Mouse (Mus musculus) spleen, postnatal 4 days (tissue): Measurements from ENCODE around the gene Pip4k2b.
A peak's percentile ranks its signal among the peaks of the same experiment; 100 is the strongest.
"Not testable (repeated sequence)": the region's sequence is repeated elsewhere in the genome, so short reads cannot be mapped to it uniquely, and the experiment has no call there.

ENCODE experiments used
- DNase-seq, 2 experiments: peaks; one replicate each; pipeline ENCODE4 v3.0.0; 2022; ENCODE audit warnings: low spot score in 2 of 2

The Pip4k2b gene

DNA sequence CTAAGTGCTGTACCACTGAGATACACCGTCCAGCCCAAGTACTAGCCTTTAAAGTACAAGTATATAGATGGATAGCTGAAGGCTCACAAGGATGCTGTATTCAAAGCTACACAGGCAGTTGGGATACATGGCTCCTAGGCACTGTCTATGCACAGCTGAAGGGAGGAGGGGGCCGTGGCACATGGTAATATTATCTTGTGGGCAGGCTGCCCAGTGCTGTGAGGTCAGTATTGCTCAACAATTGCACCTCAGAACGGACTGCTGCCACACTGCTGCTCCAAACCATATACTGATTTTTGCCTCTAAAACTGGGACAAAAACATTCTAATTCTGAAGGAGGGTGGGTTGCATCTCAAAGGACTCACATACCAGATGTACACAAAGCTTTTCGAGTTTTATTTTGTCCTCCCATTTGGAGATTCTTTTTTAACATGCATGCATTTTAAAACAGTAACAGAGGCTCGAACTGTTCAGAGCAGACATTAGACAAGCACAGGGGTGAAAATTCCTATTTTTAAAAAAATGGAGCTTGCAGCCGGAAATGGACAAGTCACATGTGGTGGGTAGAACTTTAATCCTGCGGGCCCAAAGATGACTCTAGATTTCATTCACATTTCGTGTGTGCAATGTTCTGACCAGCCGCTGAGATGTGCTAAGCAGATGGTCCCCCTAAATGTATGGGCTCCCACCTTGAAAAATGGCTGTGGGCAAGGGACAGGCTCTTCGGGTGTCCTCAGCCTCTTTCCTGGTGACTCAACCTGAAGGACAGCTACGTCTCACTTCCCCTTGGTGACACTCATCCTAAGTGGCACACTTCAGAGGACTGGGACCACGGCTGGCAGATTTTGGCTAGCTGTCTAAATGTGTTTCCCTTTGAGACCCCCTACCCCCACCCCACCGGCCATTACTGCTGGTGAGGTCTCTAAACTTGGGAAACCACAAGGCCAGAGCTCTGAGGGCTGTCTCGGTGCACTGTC lies 29.4 kb downstream of the Pip4k2b start:
- DNase-seq = no peak

DNA sequence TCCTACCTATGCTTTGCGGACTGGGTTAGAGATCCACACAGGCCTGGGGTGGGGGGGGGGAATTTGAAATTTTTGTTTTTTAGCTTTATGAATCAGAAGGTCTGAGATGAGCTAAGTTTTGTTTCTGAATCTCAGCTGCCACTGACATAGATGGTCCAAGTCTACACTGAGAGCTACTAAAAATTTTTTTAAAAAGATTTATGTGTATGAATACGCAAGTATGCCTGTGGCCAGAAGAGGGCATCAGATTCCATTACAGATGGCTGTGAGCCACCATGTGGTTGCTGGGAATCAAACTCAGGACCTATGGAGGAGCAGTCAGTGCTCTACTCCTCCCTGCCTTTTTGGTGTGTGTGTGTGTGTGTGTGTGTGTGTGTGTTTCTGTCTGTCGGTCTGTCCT lies 30.1 kb downstream of the Pip4k2b start:
- no peak for DNase-seq

DNA sequence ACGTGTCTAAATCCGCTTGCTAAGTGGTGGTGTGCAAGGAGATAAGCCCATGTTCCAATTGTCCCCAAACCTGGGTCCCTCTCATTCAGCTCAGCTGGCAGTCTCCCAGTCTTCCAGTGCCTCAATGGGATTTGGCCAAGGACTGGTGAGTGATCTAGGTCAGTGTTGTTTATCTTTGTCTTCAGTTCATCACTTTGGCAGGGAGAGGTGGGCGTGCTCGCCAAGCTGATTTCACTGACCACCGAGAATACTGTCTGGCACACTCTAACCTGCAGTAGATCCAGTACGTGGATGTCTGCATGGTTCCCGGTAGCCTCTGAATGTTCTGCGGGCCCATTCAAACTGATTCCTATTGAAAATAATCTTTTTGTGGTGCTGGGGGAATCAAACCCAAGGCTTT lies 30.6 kb downstream of the Pip4k2b start:
- no peak for DNase-seq

DNA sequence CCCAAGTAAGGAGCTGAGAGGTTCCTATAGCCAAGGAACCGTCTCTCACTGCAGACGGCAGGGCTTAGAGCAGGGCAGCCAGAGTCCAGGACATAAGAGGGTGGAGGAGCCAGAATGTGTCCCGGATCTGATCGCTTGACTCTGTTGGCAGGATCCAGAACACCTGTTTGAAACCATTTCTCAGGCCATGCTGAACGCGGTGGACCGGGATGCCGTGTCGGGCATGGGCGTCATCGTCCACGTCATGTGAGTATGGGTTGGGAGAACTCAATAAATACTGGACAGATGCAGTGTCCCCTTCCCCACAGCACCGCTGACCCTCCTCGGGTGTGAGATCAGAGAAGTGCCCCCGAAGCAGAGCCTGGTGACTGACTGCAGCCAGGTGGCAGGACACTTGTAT lies 32.2 kb downstream of the Pip4k2b start:
- DNase-seq = no peak

DNA sequence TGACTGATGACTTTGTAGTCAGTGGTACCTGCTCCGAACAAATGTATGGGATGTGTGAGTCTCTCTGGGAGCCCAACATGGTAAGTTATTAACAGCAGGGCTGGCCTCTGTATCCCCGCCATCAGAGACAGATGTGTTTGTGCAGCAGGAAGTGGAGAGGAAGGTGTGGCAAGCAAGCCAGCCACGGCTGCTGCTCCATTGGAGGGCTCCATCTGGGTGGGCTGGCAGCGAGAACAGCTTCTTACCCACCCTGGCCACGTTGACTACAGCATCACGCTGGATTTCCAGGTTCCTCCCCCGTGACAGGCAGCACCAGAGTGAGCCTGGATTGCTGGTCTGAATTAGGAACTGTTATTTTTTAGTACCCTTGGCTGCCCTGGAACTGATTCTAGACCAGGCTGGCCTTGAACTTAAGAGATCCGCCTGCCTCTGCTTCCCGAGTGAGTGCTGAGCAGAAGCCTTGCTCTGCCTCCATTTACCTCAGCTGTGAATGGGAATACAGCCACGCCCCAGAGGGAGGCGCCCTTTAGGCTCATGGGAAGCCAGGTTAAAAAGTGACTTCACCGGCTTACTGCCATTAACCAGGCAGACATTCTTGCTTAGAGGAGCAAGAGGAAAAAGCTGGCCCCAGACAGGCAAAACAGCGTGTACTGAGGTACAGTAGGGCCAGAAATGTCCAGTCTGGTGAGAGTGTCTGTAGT lies 33.2 kb downstream of the Pip4k2b start:
- DNase-seq = no peak

DNA sequence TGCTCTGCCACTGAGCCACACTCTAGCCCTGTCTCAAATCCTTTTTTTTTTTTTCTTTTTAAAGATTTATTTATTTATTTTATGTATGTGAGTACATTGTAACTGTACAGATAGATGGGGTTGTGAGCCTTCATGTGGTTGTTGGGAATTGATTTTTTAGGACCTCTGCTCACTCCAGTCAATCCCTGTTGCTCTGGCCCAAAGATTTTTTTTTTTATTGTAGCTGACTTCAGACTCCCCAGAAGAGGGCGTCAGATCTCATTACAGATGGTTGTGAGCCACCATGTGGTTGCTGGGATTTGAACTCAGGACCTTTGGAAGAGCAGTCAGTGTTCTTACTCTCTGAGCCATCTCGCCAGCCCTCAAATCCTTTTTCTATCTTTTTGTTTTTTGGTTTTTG lies 34.4 kb downstream of the Pip4k2b start:
- not testable (repeated sequence) for DNase-seq

DNA sequence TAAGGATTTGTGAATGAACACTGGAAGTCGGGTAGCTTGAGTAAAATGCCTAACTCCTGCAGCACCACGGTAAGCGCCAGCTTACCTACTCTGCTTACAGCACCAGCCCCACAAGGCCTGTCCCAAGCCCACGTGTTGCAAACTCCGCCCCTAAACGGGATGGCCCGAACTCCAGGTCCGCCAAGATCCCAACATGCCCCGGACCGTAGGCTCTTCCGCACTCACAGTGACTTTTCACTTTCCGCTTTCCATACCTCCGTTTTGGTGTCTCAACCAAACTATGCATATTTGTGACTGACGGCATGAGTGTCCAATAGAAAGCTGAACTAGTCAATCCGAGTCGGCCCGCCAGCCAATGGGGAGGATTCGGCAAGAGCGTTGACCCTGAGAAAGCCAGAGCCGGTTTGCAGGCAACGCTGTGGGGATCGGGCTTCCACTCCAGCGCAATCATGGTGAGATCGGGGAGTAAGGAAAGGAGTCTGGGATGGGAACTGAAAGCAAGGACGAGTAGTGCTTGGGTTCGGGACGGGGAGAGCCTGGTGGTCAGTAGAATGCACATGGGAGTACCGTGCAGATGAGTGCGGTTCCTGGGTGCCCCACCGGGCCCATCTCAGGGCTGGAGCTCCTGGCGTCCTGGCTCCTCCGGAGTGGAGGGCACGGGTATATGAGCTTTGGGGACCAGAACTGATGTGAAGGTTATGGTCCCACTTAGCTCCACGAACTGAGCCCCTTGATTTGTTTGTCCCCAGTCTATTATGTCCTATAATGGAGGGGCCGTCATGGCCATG lies 41.3 kb downstream of the Pip4k2b start, which contains the start of gene Psmb3:
Gene Psmb3 (plus strand): TSS at position 361 of the 788 bp plus-strand sequence.
- DNase-seq = peak; percentile 97 to 98

DNA sequence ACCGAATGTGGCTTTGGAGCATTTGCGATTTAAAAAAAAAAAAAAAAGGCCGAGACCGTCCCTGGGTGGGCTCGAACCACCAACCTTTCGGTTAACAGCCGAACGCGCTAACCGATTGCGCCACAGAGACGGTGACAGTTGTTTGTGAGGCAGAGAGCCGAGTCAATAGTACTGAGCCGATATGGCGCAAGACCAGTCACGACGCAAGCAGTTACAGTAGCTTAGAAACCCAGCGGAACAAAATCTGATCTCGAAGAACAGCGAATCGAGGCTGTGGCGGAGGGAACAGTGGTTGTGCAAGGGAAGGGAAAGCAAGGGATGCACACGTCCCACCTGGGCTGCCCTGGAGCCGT lies 42.1 kb downstream of the Pip4k2b start:
- DNase-seq = peak; percentile 88 to 95

DNA sequence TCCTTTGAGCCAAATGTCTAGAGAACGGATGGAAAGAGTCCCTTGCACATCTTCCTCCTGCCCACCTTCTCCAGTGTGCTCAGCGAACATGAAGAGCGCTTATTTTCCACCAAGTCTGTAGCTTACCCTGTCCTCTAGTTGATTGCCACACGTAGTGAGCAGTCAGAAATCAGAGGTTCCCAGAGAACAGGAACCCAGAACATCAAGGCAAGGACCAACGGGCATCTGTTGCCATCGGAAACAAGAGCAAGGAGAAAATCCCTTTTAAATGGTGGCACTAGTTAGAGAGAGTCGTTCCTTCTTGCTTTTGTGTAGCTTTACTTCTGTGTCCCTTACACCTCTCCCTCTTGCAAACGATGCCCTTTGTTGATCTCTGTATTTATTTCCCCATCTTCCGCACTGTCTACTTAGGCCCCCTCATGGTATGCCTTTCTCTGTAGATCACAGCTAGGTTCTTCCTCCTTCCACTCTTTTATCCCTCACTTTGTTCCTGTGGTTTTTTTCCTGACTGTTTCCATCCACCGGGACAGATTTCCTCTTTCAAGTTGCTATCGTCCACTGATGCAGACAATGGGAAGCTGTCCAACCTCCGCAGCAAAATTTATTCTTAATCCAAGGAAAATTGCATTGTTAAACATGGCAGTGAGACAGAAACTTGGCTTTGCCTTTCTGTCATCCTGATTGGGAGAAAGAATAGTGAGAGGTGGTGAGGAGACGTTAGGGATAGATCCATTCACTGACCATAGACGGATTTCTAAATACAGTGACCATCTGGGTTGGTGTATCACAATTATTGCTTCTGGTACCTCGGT lies 42.7 kb downstream of the Pip4k2b start:
- no peak for DNase-seq

DNA sequence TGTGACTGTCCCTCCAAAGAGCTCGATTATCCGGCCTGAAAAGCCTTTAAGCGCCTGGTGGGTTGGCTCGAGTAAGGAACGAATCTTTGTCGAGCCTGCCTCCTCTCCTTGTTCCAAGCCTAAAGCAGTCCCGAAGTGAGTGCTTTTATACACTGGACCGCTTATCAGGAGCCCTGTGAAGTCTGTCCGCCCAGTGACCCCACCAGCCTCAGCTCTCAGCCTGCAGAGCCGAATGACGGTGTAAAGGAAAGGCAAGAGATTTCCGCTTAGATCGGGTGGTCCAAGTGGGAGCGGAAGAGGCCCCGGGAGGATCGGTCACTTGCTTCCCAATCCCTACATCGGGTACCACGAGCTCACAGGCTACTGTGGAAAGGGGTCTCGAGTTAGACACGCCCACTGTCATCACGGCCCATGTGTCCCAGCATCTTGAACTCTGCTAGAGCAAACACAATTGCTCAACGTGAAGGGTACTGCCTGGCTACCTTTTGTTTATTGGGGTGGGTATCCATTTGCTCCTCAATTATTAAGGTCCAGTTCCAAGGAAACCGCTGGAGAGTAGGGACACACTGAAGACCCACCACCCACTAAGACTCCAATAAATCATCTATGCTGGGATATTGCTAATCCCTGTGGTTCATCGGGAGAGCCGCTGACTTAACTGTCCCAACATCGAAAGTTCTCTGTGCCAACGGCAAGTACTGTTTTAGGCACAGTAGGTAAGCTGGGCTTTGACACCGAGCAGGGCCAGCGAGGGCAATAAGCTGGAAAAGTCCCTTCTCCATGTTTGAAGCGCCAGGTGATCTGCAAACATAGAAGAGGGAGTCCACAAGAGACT lies 43.5 kb downstream of the Pip4k2b start:
- no peak for DNase-seq

DNA sequence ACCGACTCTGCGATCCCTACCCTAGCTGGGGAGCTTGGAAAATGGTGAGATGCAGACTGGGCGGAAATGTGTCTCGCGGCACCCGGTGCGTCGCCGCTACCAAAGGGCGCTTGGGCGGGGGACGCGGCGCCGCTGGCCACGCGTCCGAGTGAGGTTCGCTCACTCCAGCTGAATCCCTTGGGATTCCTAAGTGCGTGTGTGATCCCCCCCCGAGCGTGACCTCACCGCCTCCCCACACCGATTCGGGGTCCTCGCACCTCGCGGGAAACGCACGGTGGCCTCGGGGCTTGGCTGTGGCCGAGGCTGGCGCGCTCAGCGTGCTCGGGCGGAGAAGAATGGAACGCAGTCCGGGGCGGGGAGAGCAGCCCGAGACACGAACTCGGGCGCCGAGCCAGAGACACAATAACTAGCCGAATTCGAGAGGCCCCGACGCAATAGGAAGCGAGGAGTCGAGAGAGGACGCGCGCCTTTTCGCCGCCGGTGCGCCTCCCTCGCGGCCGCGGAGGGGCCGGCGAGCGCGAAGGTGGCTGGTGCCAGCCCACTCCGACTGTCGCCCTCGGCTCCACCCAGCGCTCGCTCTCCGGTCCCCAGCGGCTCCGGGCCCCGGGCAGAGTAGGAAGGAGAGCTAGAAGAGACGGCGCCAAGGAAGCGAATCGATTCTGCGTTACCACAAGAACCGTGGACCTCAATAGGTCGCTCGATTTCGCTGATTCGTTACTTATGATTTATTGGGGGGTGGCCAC lies 44.3 kb downstream of the Pip4k2b start, which contains the start of gene Pcgf2:
Gene Pcgf2 (minus strand): TSS at position 495 of the 743 bp plus-strand sequence.
- peak; percentile 55 to 79 for DNase-seq

DNA sequence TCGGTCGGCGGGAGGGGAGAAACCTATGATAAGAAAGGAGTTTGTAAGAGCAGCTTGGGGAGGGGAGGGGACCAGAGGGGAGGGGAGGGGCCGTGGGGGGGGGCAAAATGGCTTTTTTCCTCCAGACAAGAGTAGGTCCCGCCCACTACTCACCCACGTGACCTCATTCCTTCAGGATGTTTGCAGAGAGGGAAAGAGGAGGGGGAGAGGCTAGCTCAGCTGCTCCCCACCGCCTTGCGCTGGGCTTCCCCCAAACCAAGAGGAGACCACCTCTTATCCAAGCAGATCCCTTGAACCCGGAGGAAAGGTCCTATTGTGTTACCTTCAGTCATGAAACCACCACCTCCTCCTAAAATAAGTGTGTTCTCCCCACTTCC lies 44.9 kb downstream of the Pip4k2b start:
- no peak for DNase-seq

DNA sequence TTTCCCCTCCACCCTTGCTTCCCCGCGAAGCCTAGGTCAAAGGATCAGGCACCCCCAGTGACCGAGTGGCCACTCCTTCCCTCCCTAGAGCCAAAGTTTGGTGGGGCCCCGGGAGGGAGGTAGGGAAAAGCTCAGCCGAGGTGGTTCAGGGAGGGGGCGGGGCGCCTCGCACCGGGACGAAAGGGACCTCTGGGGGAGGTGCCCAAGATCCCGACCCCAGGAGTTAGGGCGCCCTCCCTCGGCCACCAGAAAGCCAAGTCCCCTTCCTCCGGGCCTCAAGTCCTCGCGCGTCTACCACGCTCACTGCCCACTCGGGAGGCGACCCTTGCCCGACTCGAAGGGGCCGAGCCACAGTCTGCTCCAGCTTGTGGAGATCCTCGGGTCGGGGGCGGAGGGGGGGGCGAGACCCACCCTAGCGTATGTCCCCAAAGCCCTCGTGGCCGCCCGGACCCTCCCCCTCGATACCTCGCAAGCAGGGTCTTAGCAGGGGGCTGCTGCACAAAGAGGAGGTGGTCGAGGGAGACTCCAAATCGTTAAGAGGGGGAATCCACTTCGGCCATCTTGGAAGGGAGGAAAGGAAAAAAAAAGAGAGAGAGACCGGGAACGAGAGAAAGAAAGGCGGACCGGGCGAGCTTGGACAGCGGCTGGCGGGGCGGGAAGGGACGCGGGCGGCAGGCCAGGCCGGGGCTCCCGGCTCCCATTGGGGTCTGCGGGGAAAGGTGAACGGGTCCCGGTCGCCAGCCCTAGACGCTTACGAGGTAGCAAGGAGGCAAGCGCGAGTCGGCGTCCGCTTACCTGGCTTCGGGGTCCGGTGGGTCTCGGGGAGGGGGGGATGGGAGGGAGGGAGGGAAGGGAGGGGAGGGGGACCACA lies 45.5 kb downstream of the Pip4k2b start:
- DNase-seq = peak; percentile 40 to 77

DNA sequence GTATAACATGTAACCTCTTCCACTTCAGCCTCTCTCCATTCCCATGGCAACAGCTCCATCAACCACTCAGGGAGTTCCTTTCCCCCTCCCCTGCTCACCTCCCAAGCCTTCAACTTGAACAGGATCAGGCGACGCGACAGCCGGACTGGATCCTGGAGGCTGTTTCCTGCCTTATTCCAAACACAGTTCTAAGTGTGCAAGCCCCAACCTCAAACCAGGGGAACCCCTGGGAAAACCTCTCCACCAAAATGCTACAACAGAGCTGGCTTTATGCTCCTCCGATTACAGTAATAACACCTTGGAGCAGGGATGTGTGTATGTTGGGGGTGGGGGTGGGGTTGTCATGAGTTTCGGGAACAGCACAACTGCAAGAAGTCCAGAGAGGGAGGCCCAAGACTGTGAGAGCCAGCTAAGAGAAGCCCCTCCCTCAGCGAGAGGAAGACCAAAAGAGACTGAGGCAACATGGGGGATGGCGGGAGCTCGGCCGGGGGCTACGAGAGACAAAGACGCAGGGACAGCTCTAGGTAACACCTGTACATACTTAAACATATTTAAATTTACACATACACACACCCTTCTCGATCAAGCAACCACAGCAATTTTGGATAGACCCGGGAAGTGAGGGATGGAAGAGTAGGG lies 46.5 kb downstream of the Pip4k2b start:
- DNase-seq = no peak

DNA sequence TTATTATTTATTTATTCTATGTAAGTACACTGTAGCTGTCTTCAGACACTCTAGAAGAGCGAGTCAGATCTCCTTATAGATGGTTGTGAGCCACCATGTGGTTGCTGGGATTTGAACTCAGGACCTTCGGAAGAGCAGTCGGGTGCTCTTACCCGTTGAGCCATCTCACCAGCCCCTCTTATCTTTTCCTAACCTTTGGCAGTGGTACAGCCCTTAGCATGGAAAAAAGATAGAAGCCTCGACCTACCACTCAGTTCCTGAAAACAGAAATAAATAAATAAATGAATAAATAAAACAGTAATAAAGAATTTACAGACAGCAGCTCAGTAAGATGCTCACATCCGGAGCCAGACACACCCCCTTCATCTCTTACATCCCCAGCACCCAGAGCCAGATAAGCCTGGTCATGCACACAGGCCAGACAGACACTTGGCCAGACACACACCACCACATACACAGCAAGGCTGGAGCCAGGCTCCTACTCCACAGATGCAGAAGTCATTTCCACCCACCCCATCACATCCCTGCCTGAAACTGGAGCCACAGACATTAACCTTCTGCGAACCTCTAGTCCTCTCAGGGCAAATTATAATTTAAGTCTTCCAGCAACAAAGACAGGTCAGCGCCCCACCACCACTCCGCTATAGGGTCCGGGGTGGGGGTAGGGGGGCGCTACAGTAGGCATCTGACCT lies 47.2 kb downstream of the Pip4k2b start:
- no peak for DNase-seq

DNA sequence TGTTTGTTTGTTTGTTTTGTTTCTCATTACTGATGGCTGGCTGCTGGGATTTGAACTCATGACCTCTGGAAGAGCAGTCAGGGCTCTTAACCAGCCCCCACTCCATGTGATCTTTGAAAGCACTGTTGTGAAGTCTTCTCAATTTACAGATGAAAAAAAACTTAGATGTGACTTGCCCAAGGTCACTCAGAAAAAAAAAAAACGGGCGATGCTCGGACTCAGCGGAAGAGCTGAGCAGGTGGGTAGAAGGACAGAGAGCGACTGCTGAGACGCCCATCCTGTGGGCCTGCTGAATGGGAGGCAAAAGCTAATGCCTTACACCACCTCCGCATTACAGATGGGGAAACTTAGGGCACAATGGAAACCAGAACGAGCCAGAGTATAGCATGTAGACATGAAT lies 47.8 kb downstream of the Pip4k2b start:
- DNase-seq = no peak

DNA sequence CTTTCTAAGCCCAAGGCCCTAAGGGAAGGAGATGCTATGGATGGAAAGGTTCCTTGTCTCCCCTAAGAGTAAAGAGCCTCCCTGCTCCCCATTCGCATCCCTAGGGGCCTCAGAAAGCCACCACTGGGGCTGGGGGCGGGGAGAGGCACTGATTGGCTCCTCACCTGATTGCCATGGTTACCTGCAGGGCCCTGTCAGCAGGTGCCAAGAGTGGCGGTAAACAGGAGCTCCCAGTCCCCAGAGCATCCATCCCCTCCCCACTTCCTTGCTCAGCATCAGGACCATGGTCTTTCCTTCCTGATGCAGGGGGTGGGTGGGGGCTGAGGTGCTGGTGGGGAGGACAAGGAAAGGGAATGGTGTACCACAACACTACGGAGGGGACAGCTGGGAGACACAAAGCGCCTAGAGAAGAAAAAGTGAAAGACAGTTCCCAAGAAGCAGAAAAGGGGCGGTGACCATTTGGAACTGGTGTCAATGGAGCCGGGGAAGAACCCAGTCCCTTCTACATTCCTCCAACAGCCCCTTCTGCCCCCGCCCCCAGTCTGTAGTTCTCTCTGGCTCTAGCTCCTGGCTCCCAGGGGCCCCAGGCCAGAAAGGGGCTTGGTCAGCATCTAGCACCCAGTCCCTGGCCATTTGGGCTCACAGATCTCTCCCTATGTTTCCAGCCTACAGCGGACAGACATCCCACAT lies 48.6 kb downstream of the Pip4k2b start:
- no peak for DNase-seq
